Mouse (Mus musculus): ENCODE measurements around the gene Gm13889. TPM values are rescaled to one million over a fixed set of nuclear protein-coding genes. Genes with fewer than 3 reads are reported as not detected.

Gene Gm13889
- polyA plus RNA-seq, 1 experiment from 2014 or later: 3.0 TPM

DNA sequence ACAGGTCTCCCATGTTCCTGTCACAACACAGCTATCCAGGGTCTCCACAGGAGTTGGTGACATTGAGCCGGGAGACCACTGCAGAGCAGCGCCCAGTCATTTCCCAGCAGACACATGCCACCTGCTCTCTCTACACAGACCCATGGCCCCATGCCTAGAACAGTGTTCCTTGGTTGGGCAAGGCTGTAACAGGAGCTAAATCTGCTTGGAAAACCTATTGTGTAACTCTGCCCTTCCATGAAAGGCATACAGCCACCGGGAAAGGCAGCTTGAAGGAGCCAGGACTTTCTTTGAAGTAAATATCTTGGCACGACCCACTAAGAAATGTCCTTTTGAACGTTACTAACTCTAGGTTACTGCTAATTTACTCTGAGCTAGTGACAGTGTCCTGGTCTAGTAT lies 47.3 kb downstream of the Gm13889 start:
- no peaks in the 10 kb centered on the region for H3K27me3 ChIP-seq (ENCODE audit: insufficient read depth, poor library complexity, severe bottlenecking)
- no peaks in the 10 kb centered on the region for H3K9me3 ChIP-seq
- H3K4me1 ChIP-seq (replicated peaks): peaks cover 25% of the 10 kb centered on the region
- no peak for DNase-seq (ENCODE audit: low spot score)
- no peak overlapping the region for H3K4me3 ChIP-seq
- no peak overlapping the region for H3K27ac ChIP-seq
- WGBS: 83% methylated on average over 5 of the region's 5 CpGs
- H3K36me3 ChIP-seq: no peaks in the 10 kb centered on the region

DNA sequence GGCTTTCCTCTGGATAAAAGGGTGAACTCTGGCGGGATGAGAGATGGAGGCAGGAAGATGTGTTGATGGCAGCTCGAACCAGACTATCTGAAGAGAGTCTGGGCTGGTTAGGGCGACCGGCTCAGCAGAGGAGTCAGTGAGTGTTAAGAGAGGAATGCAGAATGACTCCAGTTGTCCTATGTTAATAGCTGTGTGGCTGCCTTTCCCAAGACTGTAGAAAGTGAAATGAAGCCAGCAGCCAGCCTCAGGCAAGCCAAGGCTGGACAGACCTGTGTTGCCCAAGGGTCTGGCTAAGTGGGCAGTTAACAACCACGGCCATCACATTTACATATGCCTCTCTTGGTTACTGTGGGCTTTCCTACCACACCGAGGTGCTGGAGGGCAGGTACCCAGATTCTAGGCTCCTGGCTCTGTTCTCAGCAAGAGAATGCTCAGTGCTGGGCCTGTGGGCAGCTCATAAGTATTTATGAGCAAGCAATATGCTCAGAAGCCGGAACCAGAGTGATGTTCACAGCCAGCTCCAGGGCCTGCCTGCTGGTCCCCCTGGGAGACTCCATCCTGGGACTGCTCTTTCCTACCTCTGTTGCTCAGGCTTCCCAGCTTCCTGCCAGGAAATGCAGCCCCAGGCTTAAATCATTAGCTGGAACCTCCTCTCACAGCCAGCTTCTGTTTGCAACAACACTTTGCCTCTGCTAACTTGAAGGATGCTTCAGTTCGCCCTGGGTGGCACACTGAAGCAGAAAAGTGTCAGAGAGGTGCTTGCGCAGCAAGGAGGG lies 49.3 kb downstream of the Gm13889 start:
- Histone ChIP-seq H3K4me3 (no peak overlapping the region), H3K27ac (peak overlapping the region; percentile 31; the same call in 1 of the 2 replicates), H3K36me3 (no peaks in the 10 kb centered on the region), H3K9me3 (no peaks in the 10 kb centered on the region), H3K4me1 (replicated peaks) (peaks cover 37% of the 10 kb centered on the region), H3K27me3 (ENCODE audit: insufficient read depth, poor library complexity, severe bottlenecking) (no peaks in the 10 kb centered on the region)
- WGBS: 66% methylated on average over 9 of the region's 9 CpGs
- no peak for DNase-seq (ENCODE audit: low spot score)

DNA sequence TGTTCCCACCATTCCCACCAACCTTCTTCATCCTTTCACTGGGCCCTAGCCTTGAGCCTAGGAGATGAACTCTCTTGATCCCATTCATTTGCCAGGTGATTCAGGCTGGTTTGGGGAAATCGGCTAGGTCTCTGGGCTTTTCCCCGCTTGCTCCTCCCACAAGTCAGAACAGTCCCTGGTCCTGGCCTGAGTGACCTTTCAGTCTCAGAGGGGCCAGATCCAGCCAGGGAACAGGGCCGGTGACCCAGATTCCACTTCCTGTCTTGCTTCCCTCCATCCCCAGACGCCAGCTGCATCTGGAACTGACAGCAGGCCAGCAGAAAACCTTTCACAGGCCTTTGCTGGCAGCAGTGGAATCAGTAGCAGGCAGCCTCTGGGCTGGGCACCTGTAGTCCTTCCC lies 50.7 kb downstream of the Gm13889 start:
- WGBS: 33% methylated on average over 4 of the region's 4 CpGs
- DNase-seq (ENCODE audit: low spot score): no peak

More for the DNA sequence above, 50.7 kb downstream of the Gm13889 start:
- Histone ChIP-seq H3K4me1 (replicated peaks) (peaks cover 37% of the 10 kb centered on the region), H3K9me3 (no peaks in the 10 kb centered on the region), H3K36me3 (no peaks in the 10 kb centered on the region), H3K27me3 (ENCODE audit: insufficient read depth, poor library complexity, severe bottlenecking) (no peaks in the 10 kb centered on the region), H3K27ac (peak overlapping the region; percentile 59), H3K4me3 (no peak overlapping the region)

Other genes with a start within 250 kb of the Gm13889 start
- gene Ext2, start 134.6 kb downstream of the Gm13889 start, polyA plus RNA-seq (2016; fragmentation: Nextera tagmentation; extraction: Ambion mirVana): 69.5 and 77.1 TPM in 2 replicates
- 8.3 and 9.3 TPM in 2 replicates for gene Accs, start 107.3 kb downstream of the Gm13889 start, polyA plus RNA-seq (2016; fragmentation: Nextera tagmentation; extraction: Ambion mirVana)
- not detected in 2 replicates for gene Accsl, start 88.0 kb downstream of the Gm13889 start, polyA plus RNA-seq (2016; fragmentation: Nextera tagmentation; extraction: Ambion mirVana)
- gene Gm27027, start 39.2 kb upstream of the Gm13889 start, polyA plus RNA-seq (2016; fragmentation: Nextera tagmentation; extraction: Ambion mirVana): not detected in 2 replicates
- gene Alkbh3, start 53.6 kb upstream of the Gm13889 start, polyA plus RNA-seq (2016; fragmentation: Nextera tagmentation; extraction: Ambion mirVana): 57.5 and 58.7 TPM in 2 replicates
- 121 and 128 TPM in 2 replicates for gene Hsd17b12, start 200.8 kb upstream of the Gm13889 start, polyA plus RNA-seq (2016; fragmentation: Nextera tagmentation; extraction: Ambion mirVana)